23 mouse cellular contexts compared by ENCODE assay signal in the genomic region with DNA sequence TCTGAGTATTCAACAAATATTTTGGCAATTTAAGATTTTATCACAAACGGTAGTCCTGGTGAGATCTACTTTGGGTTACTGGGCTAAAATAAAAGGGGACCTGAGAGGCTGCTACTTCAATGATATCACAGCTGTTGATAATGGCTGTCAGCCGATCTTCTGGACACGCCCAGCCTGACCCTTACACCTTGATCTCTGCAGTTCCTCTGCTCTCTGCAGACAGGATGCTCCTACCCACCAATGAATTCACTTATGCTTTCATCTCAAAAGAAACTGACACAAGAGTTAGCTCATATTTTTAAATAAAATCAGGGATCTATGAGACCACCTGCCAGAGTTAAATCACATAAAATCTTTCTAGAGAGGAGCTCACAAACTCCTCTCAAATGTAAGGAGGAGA.
"Had no signal": no experiment of that assay in that cellular context is flagged by ENCODE, and none has a peak within 500 bp of the region (broad histone marks: within the 10 kb centered on the region; RNA-seq: fewer than 3 reads in every experiment).

No protein-coding gene starts in this region.

- H3K36me3 ChIP-seq: midbrain, embryonic 15.5 days had no signal

- DNase-seq: kidney, adult 2 months; kidney, postnatal 25 days; layer of hippocampus, adult 9-11 months; layer of hippocampus, postnatal 36 days; liver; lung, adult 2 months; lung, postnatal 14 days; lung, postnatal 4 days; retina, postnatal 1 day; right cerebral cortex, postnatal 25 days; spleen, adult 18-20 months; thymus, adult 18-20 months; thymus, postnatal 36 days had no signal

- ATAC-seq: liver, embryonic 12.5 days; midbrain, embryonic 15.5 days had no signal

- H3K27me3 ChIP-seq: limb, embryonic 13.5 days; liver, embryonic 12.5 days; liver, embryonic 15.5 days; midbrain, embryonic 12.5 days; midbrain, embryonic 15.5 days; neural tube, embryonic 13.5 days; stomach, embryonic 15.5 days had no signal

- H3K27ac ChIP-seq: kidney, postnatal 0 days; layer of hippocampus, adult 2 months; limb, embryonic 10.5 days; limb, embryonic 13.5 days; liver, embryonic 12.5 days; liver, embryonic 15.5 days; midbrain, embryonic 12.5 days; midbrain, embryonic 15.5 days; neural tube, embryonic 13.5 days; stomach, embryonic 15.5 days had no signal

- H3K4me1 ChIP-seq: limb, embryonic 13.5 days; liver, embryonic 12.5 days; liver, embryonic 15.5 days; midbrain, embryonic 12.5 days; midbrain, embryonic 15.5 days; neural tube, embryonic 13.5 days; stomach, embryonic 15.5 days had no signal

- H3K4me3 ChIP-seq: layer of hippocampus, adult 2 months; limb, embryonic 10.5 days; limb, embryonic 13.5 days; liver, embryonic 12.5 days; liver, embryonic 15.5 days; midbrain, embryonic 12.5 days; midbrain, embryonic 15.5 days; neural tube, embryonic 13.5 days; stomach, embryonic 15.5 days had no signal

- H3K9me3 ChIP-seq: limb, embryonic 10.5 days; limb, embryonic 13.5 days; liver, embryonic 12.5 days; liver, embryonic 15.5 days; midbrain, embryonic 12.5 days; midbrain, embryonic 15.5 days; neural tube, embryonic 13.5 days; stomach, embryonic 15.5 days had no signal

- H3K4me2 ChIP-seq: limb, embryonic 13.5 days; liver, embryonic 12.5 days; liver, embryonic 15.5 days; midbrain, embryonic 12.5 days; midbrain, embryonic 15.5 days; neural tube, embryonic 13.5 days; stomach, embryonic 15.5 days had no signal

- H3K9ac ChIP-seq: limb, embryonic 13.5 days; liver, embryonic 12.5 days; liver, embryonic 15.5 days; midbrain, embryonic 12.5 days; midbrain, embryonic 15.5 days; neural tube, embryonic 13.5 days; stomach, embryonic 15.5 days had no signal
